Mouse (Mus musculus) hindbrain, embryonic 12.5 days (tissue): ENCODE results near the gene Oard1. TPM values are rescaled to one million over a fixed set of nuclear protein-coding genes. Genes with fewer than 3 reads are reported as not detected.

Experiments
- ATAC-seq: fragments of 200-750 bp; cut with Nextera tagmentation; 2 replicates; pipeline ENCODE4 v1.8.0; 2017; ENCODE audit warnings: moderate TSS enrichment; ENCODE audit not compliant: low FRiP score
- H3K27ac ChIP-seq: fragments of 300-500 bp; sonication (generic); 2 replicates; pipeline ENCODE4 v1.5.1; 2016; ENCODE audit warnings: mild to moderate bottlenecking
- H3K27me3 ChIP-seq: fragments of 300-500 bp; sonication (generic); 2 replicates; pipeline ENCODE4 v1.6.1; 2016; ENCODE audit warnings: mild to moderate bottlenecking
- H3K36me3 ChIP-seq: fragments of 300-500 bp; sonication (generic); 2 replicates; pipeline ENCODE4 v1.6.1; 2016; ENCODE audit warnings: mild to moderate bottlenecking
- H3K4me1 ChIP-seq: fragments of 300-500 bp; sonication (generic); 2 replicates; pipeline ENCODE4 v1.6.1; 2016
- H3K4me2 ChIP-seq: fragments of 300-500 bp; sonication (generic); replicated peaks from 2 replicates; pipeline ENCODE4 v1.6.1; 2016; ENCODE audit warnings: mild to moderate bottlenecking
- H3K4me3 ChIP-seq: fragments of 300-500 bp; sonication (generic); 2 replicates; pipeline ENCODE4 v1.5.1; 2016; ENCODE audit warnings: mild to moderate bottlenecking
- H3K9ac ChIP-seq: fragments of 300-500 bp; sonication (generic); 2 replicates; pipeline ENCODE4 v1.6.1; 2016; ENCODE audit warnings: mild to moderate bottlenecking, moderate library complexity
- H3K9me3 ChIP-seq: fragments of 300-500 bp; sonication (generic); replicated peaks from 2 replicates; pipeline ENCODE4 v1.6.1; 2016; ENCODE audit warnings: mild to moderate bottlenecking
- WGBS: fragments of 180-500 bp; shearing (Covaris S2); methylation state at CpG from one replicate; pipeline ENCODE4 v1.1.7; 2016; 5-methylcytosine and 5-hydroxymethylcytosine counted together
- polyA plus RNA-seq: library from polyadenylated mRNA; unstranded; fragments of >200 nt; fragmentation: Nextera tagmentation; extraction: Ambion mirVana; gene quantifications from 2 replicates; pipeline ENCODE4 v1.2.1, GENCODE M21; 2016

Oard1 gene
- polyA plus RNA-seq, 1 experiment from 2014 or later: 61.5 TPM

GRCm38 (mm10) chr17:48451353-48451675, 41.5 kb downstream of the Oard1 start, which contains the start of gene Tspo2:
Tspo2 (minus strand) TSS chr17:48451522.
- H3K27ac ChIP-seq: no peak within 1 kb of the TSS
- H3K9ac ChIP-seq: no peak within 1 kb of the TSS
- no peak within 1 kb of the TSS for H3K4me2 ChIP-seq
- peaks cover 4% of the 10 kb centered on the region; the same call in 1 of the 2 replicates for H3K4me1 ChIP-seq
- H3K4me3 ChIP-seq: no peak within 1 kb of the TSS
- H3K9me3 ChIP-seq: no peaks in the 10 kb centered on the region
- WGBS: 71% methylated on average over 7 of the region's 7 CpGs
- no peaks in the 10 kb centered on the region for H3K36me3 ChIP-seq
- 0 out of 2 replicates have a peak, but pooled peaks have one; percentile 38 for ATAC-seq
- no peaks in the 10 kb centered on the region for H3K27me3 ChIP-seq

- H3K9me3 ChIP-seq: no peaks in the 10 kb centered on the region
- H3K27ac ChIP-seq: no peak overlapping the region
- H3K4me1 ChIP-seq: peaks cover 4% of the 10 kb centered on the region; the same call in 1 of the 2 replicates
- 63% methylated on average over 9 of the region's 9 CpGs for WGBS
- no peak overlapping the region for H3K9ac ChIP-seq
- H3K27me3 ChIP-seq: no peaks in the 10 kb centered on the region
- H3K4me2 ChIP-seq: no peak overlapping the region
- H3K4me3 ChIP-seq: no peak overlapping the region
- H3K36me3 ChIP-seq: no peaks in the 10 kb centered on the region
- no peak for ATAC-seq
Measured at GRCm38 (mm10) chr17:48451753-48452444, 42.1 kb downstream of the Oard1 start.

- H3K4me2 ChIP-seq: no peak overlapping the region
- no peak overlapping the region for H3K27ac ChIP-seq
- H3K36me3 ChIP-seq: no peaks in the 10 kb centered on the region
- H3K4me3 ChIP-seq: no peak overlapping the region
- H3K4me1 ChIP-seq: peaks cover 4% of the 10 kb centered on the region; the same call in 1 of the 2 replicates
- no peak overlapping the region for H3K9ac ChIP-seq
- H3K27me3 ChIP-seq: no peaks in the 10 kb centered on the region
- H3K9me3 ChIP-seq: no peaks in the 10 kb centered on the region
- WGBS: 80% methylated on average over 7 of the region's 7 CpGs
- ATAC-seq: no peak
Measured at GRCm38 (mm10) chr17:48453489-48453888, 43.7 kb downstream of the Oard1 start.

- WGBS: 53% methylated on average over 7 of the region's 7 CpGs
- Histone ChIP-seq H3K9me3 (no peaks in the 10 kb centered on the region), H3K27me3 (no peaks in the 10 kb centered on the region), H3K4me1 (peaks cover 4% of the 10 kb centered on the region; the same call in 1 of the 2 replicates), H3K27ac (no peak overlapping the region), H3K4me2 (no peak overlapping the region), H3K36me3 (no peaks in the 10 kb centered on the region), H3K9ac (no peak overlapping the region), H3K4me3 (no peak overlapping the region)
- no peak for ATAC-seq
Measured at GRCm38 (mm10) chr17:48454190-48454589, 44.4 kb downstream of the Oard1 start.

GRCm38 (mm10) chr17:48454688-48455087, 44.9 kb downstream of the Oard1 start, which contains the start of gene Unc5cl:
Unc5cl (plus strand) TSS chr17:48454901.
- 65% methylated on average over 11 of the region's 11 CpGs for WGBS
- Histone ChIP-seq H3K27ac (no peak within 1 kb of the TSS), H3K4me1 (peaks cover 4% of the 10 kb centered on the region; the same call in 1 of the 2 replicates), H3K4me3 (no peak within 1 kb of the TSS), H3K36me3 (no peaks in the 10 kb centered on the region), H3K9me3 (no peaks in the 10 kb centered on the region), H3K4me2 (no peak within 1 kb of the TSS), H3K27me3 (no peaks in the 10 kb centered on the region), H3K9ac (no peak within 1 kb of the TSS)
- ATAC-seq: no peak

- 82% methylated on average over 2 of the region's 2 CpGs for WGBS
- Histone ChIP-seq H3K4me1 (peaks cover 4% of the 10 kb centered on the region; the same call in 1 of the 2 replicates), H3K36me3 (no peaks in the 10 kb centered on the region), H3K27me3 (no peaks in the 10 kb centered on the region), H3K4me3 (no peak overlapping the region), H3K4me2 (no peak overlapping the region), H3K9me3 (no peaks in the 10 kb centered on the region), H3K27ac (no peak overlapping the region), H3K9ac (no peak overlapping the region)
- no peak for ATAC-seq
Measured at GRCm38 (mm10) chr17:48455955-48456354, 46.1 kb downstream of the Oard1 start.

GRCm38 (mm10) chr17:48457971-48458653, 48.3 kb downstream of the Oard1 start:
- Histone ChIP-seq H3K27me3 (no peaks in the 10 kb centered on the region), H3K9me3 (no peaks in the 10 kb centered on the region), H3K4me3 (no peak overlapping the region), H3K9ac (no peak overlapping the region), H3K4me1 (no peaks in the 10 kb centered on the region), H3K4me2 (no peak overlapping the region), H3K36me3 (no peaks in the 10 kb centered on the region), H3K27ac (no peak overlapping the region)
- no peak for ATAC-seq
- WGBS: 86% methylated on average over 13 of the region's 13 CpGs

- H3K9me3 ChIP-seq: no peaks in the 10 kb centered on the region
- H3K27ac ChIP-seq: no peak overlapping the region
- H3K36me3 ChIP-seq: no peaks in the 10 kb centered on the region
- H3K4me2 ChIP-seq: no peak overlapping the region
- no peak overlapping the region for H3K9ac ChIP-seq
- no peak for ATAC-seq
- WGBS: 96% methylated on average over 13 of the region's 13 CpGs
- H3K4me1 ChIP-seq: no peaks in the 10 kb centered on the region
- peaks cover 12% of the 10 kb centered on the region for H3K27me3 ChIP-seq
- no peak overlapping the region for H3K4me3 ChIP-seq
Measured at GRCm38 (mm10) chr17:48462096-48462495, 52.3 kb downstream of the Oard1 start.

GRCm38 (mm10) chr17:48463391-48463790, 53.6 kb downstream of the Oard1 start:
- H3K4me3 ChIP-seq: no peak overlapping the region
- no peaks in the 10 kb centered on the region for H3K9me3 ChIP-seq
- no peak overlapping the region for H3K27ac ChIP-seq
- WGBS: 88% methylated on average over 4 of the region's 4 CpGs
- no peaks in the 10 kb centered on the region for H3K4me1 ChIP-seq
- H3K4me2 ChIP-seq: no peak overlapping the region
- ATAC-seq: no peak
- H3K27me3 ChIP-seq: peaks cover 16% of the 10 kb centered on the region
- H3K9ac ChIP-seq: no peak overlapping the region
- H3K36me3 ChIP-seq: no peaks in the 10 kb centered on the region

Other genes starting within 250 kb of the Oard1 start
- gene A530064D06Rik, start 242.7 kb upstream of the Oard1 start, polyA plus RNA-seq: not detected in 2 replicates
- gene Trem1, start 177.2 kb upstream of the Oard1 start, polyA plus RNA-seq: 0.10 and 0.14 TPM in 2 replicates
- not detected in 2 replicates for gene Trem3, start 162.2 kb upstream of the Oard1 start, polyA plus RNA-seq
- not detected in 2 replicates for gene Treml4, start 145.7 kb upstream of the Oard1 start, polyA plus RNA-seq
- 0.25 and 0.81 TPM in 2 replicates for gene Treml2, start 110.5 kb upstream of the Oard1 start, polyA plus RNA-seq
- 0.05 TPM in 1 of 2 replicates, not detected in the other for gene B430306N03Rik, start 93.9 kb upstream of the Oard1 start, polyA plus RNA-seq
- gene Trem2, start 63.6 kb upstream of the Oard1 start, polyA plus RNA-seq: 3.5 and 4.3 TPM in 2 replicates
- gene Treml1, start 50.1 kb upstream of the Oard1 start, polyA plus RNA-seq: 1.7 and 1.8 TPM in 2 replicates
- 16.7 and 18.6 TPM in 2 replicates for gene Nfya, start 108 bp upstream of the Oard1 start, polyA plus RNA-seq
- gene Apobec2, start 22.9 kb downstream of the Oard1 start, polyA plus RNA-seq: 2.1 and 5.3 TPM in 2 replicates
- gene Tspo2, start 41.5 kb downstream of the Oard1 start, polyA plus RNA-seq: 1.9 and 2.5 TPM in 2 replicates
- gene Unc5cl, start 44.9 kb downstream of the Oard1 start, polyA plus RNA-seq: 0.26 and 0.49 TPM in 2 replicates